Mouse (Mus musculus) kidney, postnatal 0 days (tissue): ENCODE measurements around the gene Gpx3. TPM values are rescaled to one million over a fixed set of nuclear protein-coding genes. Genes with fewer than 3 reads are reported as not detected.
"Not testable (repeated sequence)": the region's sequence is repeated elsewhere in the genome, so short reads cannot be mapped to it uniquely, and the experiment has no call there.

Experiments
- ATAC-seq: fragments of 200-750 bp; cut with Nextera tagmentation; replicated peaks from 2 replicates; pipeline ENCODE4 v1.8.0; 2017; ENCODE audit warnings: low read depth, moderate number of reproducible peaks, moderate TSS enrichment, moderate library complexity; ENCODE audit not compliant: low FRiP score
- DNase-seq: peaks from one replicate; pipeline ENCODE4 v3.0.0-alpha.2; 2016; ENCODE audit warnings: low spot score
- H3K27ac ChIP-seq: fragments of 300-500 bp; sonication (generic); 2 replicates; pipeline ENCODE4 v1.5.1; 2014; ENCODE audit warnings: mild to moderate bottlenecking
- H3K27me3 ChIP-seq: fragments of 300-500 bp; sonication (generic); 2 replicates; pipeline ENCODE4 v1.6.1; 2014; ENCODE audit warnings: low read length, mixed read lengths; ENCODE audit not compliant: insufficient read depth
- H3K36me3 ChIP-seq: fragments of 300-500 bp; sonication (generic); 2 replicates; pipeline ENCODE4 v1.6.1; 2014; ENCODE audit warnings: low read length, mixed read lengths; ENCODE audit not compliant: insufficient read depth
- H3K4me1 ChIP-seq: fragments of 300-500 bp; sonication (generic); replicated peaks from 2 replicates; pipeline ENCODE4 v1.6.1; 2014; ENCODE audit warnings: antibody characterized with exemption, low read length, mixed read lengths; ENCODE audit not compliant: insufficient read depth
- H3K4me2 ChIP-seq: fragments of 300-500 bp; sonication (generic); 2 replicates; pipeline ENCODE4 v1.6.1; 2014; ENCODE audit warnings: mild to moderate bottlenecking, low read length, moderate library complexity, mixed read lengths
- H3K4me3 ChIP-seq: fragments of 300-500 bp; sonication (generic); replicated peaks from 2 replicates; pipeline ENCODE4 v1.5.1; 2014; ENCODE audit warnings: low read depth, low read length
- H3K9ac ChIP-seq: fragments of 300-500 bp; sonication (generic); 2 replicates; pipeline ENCODE4 v1.6.1; 2014; ENCODE audit warnings: low read depth, low read length
- H3K9me3 ChIP-seq: fragments of 300-500 bp; sonication (generic); replicated peaks from 2 replicates; pipeline ENCODE4 v1.6.1; 2016; ENCODE audit warnings: low read length, inconsistent platforms, mixed read lengths
- CTCF ChIP-seq: IDR thresholded peaks from 2 replicates; pipeline ENCODE4 v1.5.1; 2016; ENCODE audit warnings: antibody characterized with exemption, low read depth, mild to moderate bottlenecking, moderate library complexity
- WGBS: fragments of 180-500 bp; shearing (Covaris S2); extraction: QIAGEN DNeasy Blood & Tissue Kit; methylation state at CpG from one replicate; pipeline ENCODE4 v1.1.7; 2014; 5-methylcytosine and 5-hydroxymethylcytosine counted together
- polyA plus RNA-seq: library from polyadenylated mRNA; unstranded; fragments of >200 nt; fragmentation: Nextera tagmentation; extraction: Ambion mirVana; gene quantifications from 2 replicates; pipeline ENCODE4 v1.2.1, GENCODE M21; 2015

Gene Gpx3
- polyA plus RNA-seq, 1 experiment from 2014 or later, result 1,362 TPM

DNA sequence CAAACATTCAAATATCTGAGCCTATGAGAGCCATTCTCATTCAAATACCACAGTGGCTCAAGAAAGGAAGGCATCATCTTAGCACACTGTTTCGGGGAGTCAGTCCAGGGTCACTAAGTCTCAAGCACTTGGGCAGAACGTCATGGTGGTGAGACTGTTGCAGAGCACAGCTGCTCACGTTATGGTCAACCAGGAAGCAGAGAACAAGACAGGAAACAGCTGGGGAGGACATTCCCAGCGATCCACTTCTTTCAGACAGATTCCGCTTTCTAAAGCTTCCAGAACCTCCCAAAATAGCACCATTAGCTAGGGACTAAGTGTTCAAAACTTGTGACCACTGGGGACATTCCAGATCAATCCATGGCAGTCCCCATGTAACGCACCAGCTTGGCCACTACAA, 14.3 kb upstream of the Gpx3 start:
- TF ChIP-seq CTCF, result no peak
- ATAC-seq, result no peak
- no peak overlapping the region for H3K4me2 ChIP-seq

DNA sequence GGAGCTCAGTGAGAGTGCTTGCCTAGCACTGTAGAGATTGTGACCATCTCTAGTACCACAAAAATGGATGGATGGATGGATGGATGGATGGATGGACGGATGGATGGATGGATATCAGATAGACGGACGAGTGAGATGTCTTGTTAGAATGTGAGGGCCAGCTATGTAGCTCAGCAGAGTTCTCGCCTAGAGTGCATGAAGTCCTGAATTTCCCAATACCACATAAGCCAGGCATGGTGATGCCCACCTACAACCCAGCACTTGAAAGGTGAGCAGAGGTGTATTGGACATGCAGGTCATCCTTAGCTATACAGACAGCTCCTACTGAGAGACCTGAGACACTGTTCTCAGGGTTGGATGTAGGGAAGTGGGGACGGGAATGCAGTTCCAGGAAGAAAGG, 10.9 kb upstream of the Gpx3 start:
- H3K4me3 ChIP-seq, result no peak overlapping the region
- no peaks in the 10 kb centered on the region for H3K4me1 ChIP-seq
- TF ChIP-seq CTCF, result no peak
- no peaks in the 10 kb centered on the region for H3K36me3 ChIP-seq
- H3K27me3 ChIP-seq, result no peaks in the 10 kb centered on the region
- H3K27ac ChIP-seq, result peak overlapping the region; percentile 15; the same call in 1 of the 2 replicates
- ATAC-seq (no peak), DNase-seq (no peak)
- 86% methylated on average over 5 of the region's 5 CpGs for WGBS
- no peaks in the 10 kb centered on the region for H3K9me3 ChIP-seq
- no peak overlapping the region for H3K4me2 ChIP-seq
- no peak overlapping the region for H3K9ac ChIP-seq

More for the DNA sequence above, 14.3 kb upstream of the Gpx3 start:
- no peaks in the 10 kb centered on the region for H3K36me3 ChIP-seq
- 61% methylated on average over 6 of the region's 6 CpGs for WGBS
- peak; percentile 40 for DNase-seq
- H3K4me3 ChIP-seq, result no peak overlapping the region
- no peak overlapping the region for H3K9ac ChIP-seq
- H3K4me1 ChIP-seq, result peaks cover 12% of the 10 kb centered on the region
- no peaks in the 10 kb centered on the region for H3K9me3 ChIP-seq
- no peak overlapping the region for H3K27ac ChIP-seq
- no peaks in the 10 kb centered on the region for H3K27me3 ChIP-seq

DNA sequence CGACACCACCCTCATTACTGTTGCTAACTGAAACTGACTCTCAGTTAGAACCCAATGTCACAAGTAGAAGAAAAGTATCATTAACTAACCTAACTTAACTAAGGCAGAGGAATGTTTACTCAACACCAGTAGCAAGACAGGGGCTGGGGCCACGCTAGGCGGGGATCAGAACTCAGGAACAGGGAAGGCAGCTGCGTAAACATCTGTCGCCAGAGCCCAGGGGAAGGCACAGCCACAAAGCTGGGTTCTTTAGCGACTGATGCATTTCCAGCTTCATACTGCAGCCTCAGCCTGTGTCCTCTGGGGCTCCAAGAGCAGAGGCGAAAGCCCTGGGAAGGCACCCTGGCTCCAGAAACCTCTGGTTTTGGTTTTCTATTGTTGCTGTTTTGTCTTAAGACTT, 10.2 kb upstream of the Gpx3 start:
- DNase-seq, result no peak
- no peak for TF ChIP-seq CTCF
- WGBS, result 49% methylated on average over 7 of the region's 7 CpGs

DNA sequence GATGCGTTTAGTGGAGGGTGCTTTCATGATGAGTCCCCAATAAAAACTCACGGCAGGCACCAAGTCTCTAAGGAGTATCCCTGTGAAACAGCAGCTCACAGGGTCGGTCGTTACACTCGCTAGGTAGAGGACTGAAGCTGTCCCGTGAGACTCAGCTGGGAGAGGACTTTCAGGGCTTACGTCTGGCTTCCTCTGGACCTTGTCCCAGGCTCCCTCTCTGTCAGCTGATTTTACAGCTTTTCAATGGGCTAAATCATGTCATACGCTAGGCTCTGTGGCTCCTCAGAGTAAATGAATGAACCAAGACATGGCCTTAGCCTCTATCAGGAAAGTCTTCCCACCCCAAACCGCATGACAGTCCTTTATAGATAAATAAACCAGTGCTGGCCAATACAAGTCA, 7.7 kb upstream of the Gpx3 start:
- no peak for TF ChIP-seq CTCF
- Histone ChIP-seq H3K36me3 (no peaks in the 10 kb centered on the region), H3K4me1 (no peaks in the 10 kb centered on the region), H3K9ac (no peak overlapping the region), H3K27ac (peak overlapping the region; percentile 58), H3K4me2 (no peak overlapping the region), H3K9me3 (no peaks in the 10 kb centered on the region), H3K4me3 (no peak overlapping the region), H3K27me3 (no peaks in the 10 kb centered on the region)
- peak; percentile 45 for DNase-seq
- 40% methylated on average over 9 of the region's 9 CpGs for WGBS
- no peak; the same call in 1 of the 2 replicates for ATAC-seq

More for the DNA sequence above, 10.2 kb upstream of the Gpx3 start:
- Histone ChIP-seq H3K4me2 (no peak overlapping the region), H3K9me3 (no peaks in the 10 kb centered on the region), H3K4me3 (no peak overlapping the region), H3K9ac (no peak overlapping the region), H3K4me1 (no peaks in the 10 kb centered on the region), H3K27me3 (no peaks in the 10 kb centered on the region), H3K27ac (peak overlapping the region; percentile 15), H3K36me3 (no peaks in the 10 kb centered on the region)
- 0 out of 2 replicates have a peak, but pooled peaks have one; percentile 33 for ATAC-seq

DNA sequence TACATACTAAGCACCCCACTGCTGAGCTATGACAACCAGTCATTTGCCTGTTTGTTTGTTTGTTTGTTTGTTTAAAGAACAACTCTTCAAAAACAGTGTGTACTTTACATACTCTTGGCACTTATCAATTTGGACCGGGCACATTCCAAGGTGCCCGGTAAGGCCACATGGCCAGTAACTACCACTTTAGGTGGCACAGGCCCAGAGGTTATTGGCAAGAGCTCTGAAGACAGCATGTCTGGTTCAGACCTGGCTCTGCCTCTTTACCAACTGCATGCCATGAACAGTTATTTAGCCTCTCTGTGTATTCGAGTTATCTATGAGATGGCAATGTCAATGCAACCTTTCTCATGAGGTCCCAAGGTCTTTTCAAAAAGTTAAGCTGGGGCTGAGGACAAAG, 5.6 kb upstream of the Gpx3 start:
- H3K4me3 ChIP-seq, ATAC-seq, H3K27me3 ChIP-seq, H3K4me2 ChIP-seq, H3K9me3 ChIP-seq, H3K36me3 ChIP-seq, H3K9ac ChIP-seq, H3K4me1 ChIP-seq, H3K27ac ChIP-seq, DNase-seq: not testable (repeated sequence)
- 89% methylated on average over 3 of the region's 3 CpGs for WGBS

DNA sequence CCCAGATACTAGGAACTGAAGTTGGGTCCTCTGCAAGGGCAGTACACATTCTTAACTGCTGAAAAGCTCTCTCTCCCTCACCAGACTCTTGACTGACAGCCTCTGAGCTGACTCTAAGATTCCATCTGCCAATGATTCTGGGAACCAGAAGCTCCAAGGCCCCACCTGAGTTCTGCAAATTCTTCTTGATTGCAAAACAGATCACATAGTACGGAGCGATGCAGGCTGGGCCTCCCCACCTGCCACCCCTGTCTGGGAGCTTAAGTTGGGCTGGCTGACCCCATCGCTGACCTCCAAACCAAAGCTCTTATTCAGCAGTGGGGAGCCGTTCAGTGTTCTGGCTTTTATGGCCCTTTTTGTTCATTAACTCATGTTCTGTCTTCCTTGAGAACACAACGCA, 4.8 kb upstream of the Gpx3 start:
- no peak for DNase-seq
- 65% methylated on average over 5 of the region's 5 CpGs for WGBS
- Histone ChIP-seq H3K36me3 (no peaks in the 10 kb centered on the region), H3K4me1 (no peaks in the 10 kb centered on the region), H3K9ac (no peak overlapping the region), H3K9me3 (no peaks in the 10 kb centered on the region), H3K27ac (no peak overlapping the region; the same call in 1 of the 2 replicates), H3K27me3 (no peaks in the 10 kb centered on the region), H3K4me2 (no peak overlapping the region), H3K4me3 (no peak overlapping the region)
- no peak for TF ChIP-seq CTCF
- peak; percentile 87 for ATAC-seq

DNA sequence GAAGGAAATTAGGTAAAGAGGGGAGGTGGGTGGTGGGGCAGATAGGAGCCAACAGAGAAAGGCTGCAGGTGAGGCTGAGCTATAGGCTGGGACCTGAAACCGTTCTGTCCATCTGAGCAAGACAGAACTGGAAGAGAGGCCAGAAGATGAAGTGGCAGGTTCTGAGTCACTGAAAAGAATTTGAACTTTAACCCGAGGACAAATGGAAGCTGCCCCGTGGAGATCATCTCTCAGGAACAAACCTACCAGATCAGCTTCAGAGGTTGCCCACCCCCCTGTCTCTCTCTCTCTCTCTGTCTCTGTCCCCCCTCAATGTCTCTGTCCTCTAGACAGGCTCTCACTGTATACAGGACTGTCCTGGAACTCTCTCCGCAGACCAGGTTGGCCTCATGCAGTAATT, 2.6 kb upstream of the Gpx3 start:
- ATAC-seq (no peak), DNase-seq (no peak)
- WGBS, result 53% methylated on average over 4 of the region's 4 CpGs

More for the DNA sequence above, 2.6 kb upstream of the Gpx3 start:
- H3K9me3 ChIP-seq, result no peaks in the 10 kb centered on the region
- H3K9ac ChIP-seq, result no peak overlapping the region
- no peak overlapping the region for H3K4me3 ChIP-seq
- H3K36me3 ChIP-seq, result no peaks in the 10 kb centered on the region
- no peak overlapping the region for H3K4me2 ChIP-seq
- 0 out of 2 replicates have a peak, but pooled peaks cover 4% of the 10 kb centered on the region for H3K4me1 ChIP-seq
- no peak for TF ChIP-seq CTCF
- no peaks in the 10 kb centered on the region for H3K27me3 ChIP-seq
- H3K27ac ChIP-seq, result no peak overlapping the region
